Mouse (Mus musculus) B cell, adult 2 months (primary cell): ENCODE results near the gene Gm44502.

Experiments
- DNase-seq, 2 experiments: peaks; one replicate each; pipeline ENCODE4 v3.0.0; 2022

Gene Gm44502

GRCm38 (mm10) chr15:89452906-89453864, 23.7 kb upstream of the Gm44502 start:
- DNase-seq: peak; percentile 74 to 78

GRCm38 (mm10) chr15:89442486-89443070, 13.1 kb upstream of the Gm44502 start:
- DNase-seq: no peak

DNA sequence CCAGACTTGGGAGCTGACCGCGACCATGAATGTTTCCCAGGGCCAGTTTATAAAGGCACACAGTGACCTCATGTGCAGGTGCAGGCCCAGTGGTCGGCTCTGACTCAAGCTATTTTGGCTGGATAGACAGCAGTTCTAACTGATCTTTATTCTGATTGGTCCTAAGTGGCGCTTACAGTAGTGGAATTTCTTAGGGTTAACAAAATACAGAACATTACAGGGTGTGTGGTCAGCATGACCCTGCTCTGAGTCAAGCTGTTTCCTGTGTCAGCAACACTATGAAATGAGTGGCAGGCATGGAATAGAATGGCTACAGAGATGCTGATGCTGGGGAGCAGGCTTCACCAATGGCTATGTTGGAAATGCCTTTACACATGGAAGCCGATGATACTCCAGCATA, 6.4 kb upstream of the Gm44502 start:
- no peak for DNase-seq

DNA sequence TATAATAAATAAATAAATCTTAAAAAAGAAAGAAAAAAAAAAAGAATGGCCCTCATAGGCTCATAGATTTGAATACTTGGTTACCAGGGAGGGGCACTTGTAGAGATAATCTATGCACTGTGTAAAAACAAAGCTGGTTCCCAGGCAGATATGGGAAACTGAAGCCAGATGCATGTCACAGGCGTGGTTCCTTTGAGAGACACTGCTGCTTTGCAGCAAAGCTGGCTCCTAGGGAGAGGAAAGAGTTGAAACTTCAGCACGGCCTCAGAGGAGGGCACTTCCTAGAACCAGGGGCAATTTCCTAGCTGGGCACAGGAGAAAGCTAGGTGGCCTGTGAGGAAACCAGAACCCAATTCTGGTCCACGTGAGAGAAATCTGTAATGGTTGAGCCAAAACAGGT, 4.6 kb upstream of the Gm44502 start:
- DNase-seq: no peak

GRCm38 (mm10) chr15:89432946-89433345, 3.5 kb upstream of the Gm44502 start:
- DNase-seq: no peak

GRCm38 (mm10) chr15:89431806-89432205, 2.3 kb upstream of the Gm44502 start:
- no peak for DNase-seq

GRCm38 (mm10) chr15:89431271-89431670, 1.8 kb upstream of the Gm44502 start:
- DNase-seq: no peak

- peak; percentile 49 to 56 for DNase-seq
These were observed 1.3 kb upstream of the Gm44502 start for GRCm38 (mm10) chr15:89430771-89431170.

DNA sequence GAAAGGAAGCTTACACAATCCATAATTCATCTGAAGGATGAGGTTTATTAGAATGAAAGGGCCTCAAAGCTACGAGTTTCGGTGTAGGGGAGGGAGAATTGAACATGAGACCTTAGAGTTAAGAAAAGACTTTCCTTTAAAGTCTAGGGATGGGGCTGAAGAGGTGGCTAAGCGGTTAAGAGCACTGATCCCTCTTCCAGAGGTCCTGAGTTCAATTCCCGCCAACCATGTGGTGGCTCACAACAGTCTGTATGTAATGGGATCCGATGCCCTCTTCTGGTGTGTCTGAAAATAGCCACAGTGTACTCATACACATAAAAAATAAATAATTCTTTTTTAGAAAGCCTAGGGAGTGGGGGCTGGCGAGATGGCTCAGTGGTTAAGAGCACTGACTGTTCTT, 845 bp upstream of the Gm44502 start:
- DNase-seq: peak; percentile 49 to 56

DNA sequence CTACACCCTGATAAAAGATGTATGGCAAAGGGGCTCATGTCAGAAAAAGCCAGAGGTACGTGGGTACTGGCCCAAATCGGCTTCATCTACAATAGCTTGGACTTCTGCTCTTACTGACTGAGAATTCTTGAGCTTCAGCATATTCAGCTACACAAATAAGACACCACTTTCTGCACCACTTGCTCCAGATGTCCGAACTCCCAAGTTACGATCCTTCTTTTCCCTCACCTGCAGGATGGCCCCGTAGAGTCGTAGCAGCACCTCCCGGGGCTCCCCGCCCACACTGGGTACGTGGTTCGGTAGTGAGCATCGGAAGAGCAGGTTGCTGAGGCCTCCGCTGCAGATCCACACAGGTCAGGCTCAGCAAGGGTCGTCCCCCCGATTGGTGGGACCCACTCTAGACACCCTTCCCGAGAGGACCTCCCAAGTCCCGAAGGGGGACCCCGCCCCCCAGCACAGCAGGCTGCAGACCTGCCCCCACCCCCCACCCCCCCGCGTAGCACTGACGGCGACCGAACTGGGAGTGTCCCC, 610 bp downstream of the Gm44502 start:
- no peak for DNase-seq

DNA sequence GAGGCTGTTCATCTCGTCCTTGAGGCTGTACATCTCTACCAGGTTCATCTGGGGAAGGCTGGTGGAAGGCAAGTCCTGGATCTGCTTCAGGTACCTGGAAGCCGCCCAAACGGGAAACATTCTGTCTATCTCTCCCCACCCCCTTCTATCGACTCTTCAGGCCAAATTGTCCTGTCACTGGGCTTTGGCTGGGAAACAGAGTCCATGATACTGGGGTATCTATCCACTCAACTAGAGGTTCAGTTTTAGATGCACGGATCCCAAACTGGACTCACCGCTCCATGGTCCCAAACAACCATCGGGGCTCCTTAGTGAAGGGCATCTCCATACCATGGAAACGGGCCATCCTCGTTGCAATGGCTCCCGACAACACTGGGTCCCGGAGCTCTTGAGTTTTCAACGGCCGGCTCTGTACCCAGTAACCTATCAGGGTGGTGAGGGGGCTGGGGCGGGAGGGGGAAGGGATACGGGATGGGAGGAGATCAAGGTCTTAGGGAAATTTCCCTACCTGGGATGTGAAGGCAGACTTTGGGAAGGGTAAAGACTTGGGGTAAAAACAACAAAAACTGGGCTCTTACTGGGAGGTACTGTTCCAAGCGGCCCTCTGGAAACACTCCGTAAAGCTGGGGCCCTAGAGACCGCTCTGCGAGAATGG, 1.2 kb downstream of the Gm44502 start:
- DNase-seq: no peak

DNA sequence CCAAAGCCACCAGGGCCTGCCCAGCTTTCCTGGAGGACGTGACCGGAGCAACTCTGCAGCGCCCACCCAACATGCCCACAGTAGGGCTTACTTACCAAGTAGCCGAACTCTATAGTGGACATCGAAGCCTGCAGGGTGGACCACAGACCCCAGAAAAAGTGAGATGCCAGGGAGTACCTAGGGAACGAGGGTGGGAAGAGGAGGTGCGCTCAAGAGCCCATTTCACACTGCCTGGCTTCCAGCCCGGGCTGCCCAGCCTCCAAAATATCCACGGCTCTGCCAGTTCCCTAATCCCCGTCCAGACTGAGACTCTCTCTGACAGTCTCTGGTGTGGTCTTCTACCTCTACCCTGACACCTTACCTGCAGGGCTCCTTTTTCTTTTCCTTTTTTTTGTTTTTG, 2.8 kb downstream of the Gm44502 start:
- DNase-seq: no peak

GRCm38 (mm10) chr15:89425711-89426121, 3.8 kb downstream of the Gm44502 start, which contains the start of gene Cpt1b:
TSS of gene Cpt1b (minus strand) at chr15:89425863.
- no peak for DNase-seq

GRCm38 (mm10) chr15:89424621-89425020, 4.9 kb downstream of the Gm44502 start:
- DNase-seq: no peak

DNA sequence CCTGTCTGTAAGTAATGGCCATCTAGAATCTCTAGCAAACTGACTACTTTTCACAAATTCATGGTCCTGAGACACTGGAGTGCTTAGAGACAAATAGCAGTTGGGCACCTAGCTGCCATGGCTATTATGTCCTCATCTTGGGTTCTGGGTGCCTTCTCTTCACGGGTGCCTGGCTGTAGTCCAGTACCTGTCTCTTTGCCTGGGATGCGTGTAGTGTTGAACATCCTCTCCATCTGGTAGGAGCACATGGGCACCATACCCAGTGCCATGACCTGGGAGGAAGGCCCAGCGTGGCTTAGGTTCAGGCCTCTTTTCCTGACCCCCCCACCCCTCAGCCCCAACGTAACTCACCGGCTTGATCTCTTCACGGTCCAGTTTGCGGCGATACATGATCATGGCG, 7.6 kb downstream of the Gm44502 start:
- no peak for DNase-seq

DNA sequence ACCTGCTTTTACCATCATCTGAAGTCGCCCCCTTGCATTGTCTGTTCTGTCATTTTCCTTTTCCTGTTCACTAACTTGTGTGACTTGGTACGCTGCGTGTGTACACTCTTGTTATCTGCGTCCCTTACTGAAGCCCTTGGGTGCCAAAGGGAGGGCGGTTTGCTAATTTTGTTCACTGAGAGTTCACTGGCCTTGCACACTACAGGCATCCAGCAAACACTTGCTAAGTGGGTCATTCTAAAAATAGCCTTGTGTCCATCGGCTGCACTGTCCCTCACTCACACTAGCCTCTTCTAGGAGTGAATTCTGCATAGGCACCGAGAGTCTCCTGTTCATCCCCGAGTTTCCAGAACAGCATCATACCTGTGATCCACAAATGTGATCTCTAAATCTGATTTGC, 14.2 kb downstream of the Gm44502 start:
- DNase-seq: no peak

DNA sequence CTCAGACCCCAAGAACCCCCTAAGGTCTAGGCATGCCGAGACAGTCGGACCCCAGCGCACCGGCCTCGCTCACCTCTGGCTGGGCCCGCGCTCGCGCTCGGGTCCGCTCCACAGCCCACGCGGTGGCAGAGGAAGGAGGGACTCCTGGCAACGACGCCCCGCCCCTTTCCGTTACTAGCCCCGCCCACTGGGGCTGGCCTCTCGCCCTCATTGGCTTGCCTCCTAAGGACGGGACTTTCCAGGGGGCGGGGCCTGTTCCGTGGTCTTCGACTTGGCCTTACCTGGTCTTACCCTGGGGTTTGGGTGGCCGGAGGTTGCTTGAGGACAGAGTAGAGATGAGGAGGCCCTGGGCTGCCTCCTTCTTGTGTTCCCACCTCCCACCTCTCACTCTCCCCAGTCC, 19.4 kb downstream of the Gm44502 start, which contains the start of gene Syce3:
Syce3 (minus strand) TSS at position 386 of the 400 bp plus-strand sequence.
- no peak for DNase-seq

GRCm38 (mm10) chr15:89406691-89407090, 22.8 kb downstream of the Gm44502 start:
- no peak for DNase-seq

DNA sequence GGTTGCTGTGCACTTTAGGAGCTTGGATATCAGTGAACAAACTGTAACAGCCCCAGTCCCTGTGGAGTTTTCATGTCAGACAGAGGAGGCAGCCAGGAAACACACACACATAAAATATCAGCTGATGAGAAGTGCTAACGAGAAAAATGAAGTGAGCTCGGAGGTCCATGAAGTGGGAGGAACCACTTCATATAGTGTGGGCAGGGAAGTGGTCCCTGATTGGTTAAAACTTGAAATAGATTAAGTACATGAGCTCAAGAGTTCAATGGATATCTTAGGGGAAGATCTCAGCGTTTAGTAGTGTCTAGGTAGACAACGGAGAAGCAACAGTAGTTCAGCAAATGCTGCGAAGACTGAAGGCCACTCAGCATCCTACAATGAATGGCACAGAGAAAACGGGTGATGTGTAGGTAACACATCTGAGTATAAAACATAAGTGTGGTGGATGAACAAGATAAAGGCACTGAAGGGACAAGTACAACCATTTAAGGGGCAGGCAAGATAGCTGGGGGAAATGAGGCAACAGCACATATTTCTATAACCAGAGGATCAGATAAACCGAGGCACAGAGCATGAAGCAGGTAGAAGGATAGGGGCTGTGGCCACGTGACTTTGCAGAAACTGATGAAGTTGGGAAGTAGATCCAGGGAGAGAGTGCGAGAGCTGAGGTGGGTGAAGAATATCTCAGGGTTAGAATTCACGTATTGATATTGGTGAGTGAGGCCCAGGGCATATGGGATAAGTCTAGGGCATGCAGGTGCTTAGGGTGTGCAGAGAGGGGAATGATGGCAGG, 24.5 kb downstream of the Gm44502 start:
- DNase-seq: no peak

GRCm38 (mm10) chr15:89402471-89402870, 27.0 kb downstream of the Gm44502 start:
- DNase-seq: no peak

- DNase-seq: no peak
These were observed 29.8 kb downstream of the Gm44502 start for GRCm38 (mm10) chr15:89399716-89400115.

DNA sequence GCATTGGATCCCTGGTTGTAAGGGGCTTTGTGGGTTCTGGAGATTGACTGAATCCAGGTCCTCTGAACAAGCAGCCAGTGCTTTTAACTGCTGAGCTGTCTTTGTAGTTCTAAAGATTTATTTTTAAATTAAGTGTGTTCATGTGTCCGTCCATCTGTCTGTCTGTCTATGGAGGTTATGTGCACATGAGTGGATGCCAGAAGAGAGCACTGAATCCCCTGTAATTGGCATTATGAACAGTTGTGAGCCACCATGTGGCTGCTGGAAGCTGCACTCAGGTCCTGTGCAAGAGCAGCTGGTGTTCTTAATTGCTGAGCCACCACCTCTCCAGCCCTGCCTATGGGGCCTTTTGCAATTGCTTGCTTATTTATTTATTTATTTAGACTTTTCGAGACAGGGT, 31.4 kb downstream of the Gm44502 start:
- no peak for DNase-seq
